Mouse (Mus musculus): ENCODE measurements around the gene Rbms1.

The Rbms1 gene

DNA sequence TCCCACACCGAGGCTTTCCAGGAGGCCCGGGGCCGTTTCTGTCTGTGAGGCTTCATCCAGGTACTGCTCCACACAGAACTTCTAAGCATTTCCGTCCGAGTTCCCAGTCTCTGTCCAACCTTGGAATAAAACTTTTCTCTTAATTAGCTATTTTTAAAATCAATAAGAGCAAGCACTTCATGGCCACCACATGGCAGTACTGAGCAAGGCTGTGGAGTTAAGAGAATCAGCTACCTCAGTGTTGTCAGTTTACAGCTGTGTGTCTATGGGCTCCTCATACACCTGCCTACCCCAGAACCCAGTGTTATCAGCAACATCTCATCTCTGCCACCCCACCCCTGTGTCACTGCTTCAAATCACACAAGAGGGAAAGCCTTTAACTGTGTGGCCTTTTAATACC, 175.9 kb downstream of the Rbms1 start:
- no peak for DNase-seq (ENCODE audit: extremely low read depth, insufficient read length, low spot score)

DNA sequence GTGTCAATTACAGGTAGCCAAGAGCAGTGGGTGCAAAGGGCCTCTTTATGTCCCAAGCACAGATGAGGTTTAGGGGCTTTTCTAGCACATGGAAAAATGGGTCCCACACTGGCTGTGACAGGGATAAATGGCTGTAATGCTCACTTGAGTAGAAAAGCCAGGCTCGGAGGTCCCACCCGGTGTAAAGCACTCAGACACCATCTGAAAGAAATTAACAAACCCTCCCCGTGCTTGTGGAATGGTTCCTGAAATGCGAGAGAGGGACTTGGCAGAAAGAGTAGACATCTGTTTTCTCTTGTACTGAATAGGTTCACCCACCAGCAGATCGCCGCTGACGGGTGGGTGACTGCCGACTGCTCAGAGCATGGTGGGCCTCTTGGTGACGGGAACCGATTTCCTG, 176.7 kb downstream of the Rbms1 start:
- DNase-seq (ENCODE audit: extremely low read depth, insufficient read length, low spot score), result no peak

DNA sequence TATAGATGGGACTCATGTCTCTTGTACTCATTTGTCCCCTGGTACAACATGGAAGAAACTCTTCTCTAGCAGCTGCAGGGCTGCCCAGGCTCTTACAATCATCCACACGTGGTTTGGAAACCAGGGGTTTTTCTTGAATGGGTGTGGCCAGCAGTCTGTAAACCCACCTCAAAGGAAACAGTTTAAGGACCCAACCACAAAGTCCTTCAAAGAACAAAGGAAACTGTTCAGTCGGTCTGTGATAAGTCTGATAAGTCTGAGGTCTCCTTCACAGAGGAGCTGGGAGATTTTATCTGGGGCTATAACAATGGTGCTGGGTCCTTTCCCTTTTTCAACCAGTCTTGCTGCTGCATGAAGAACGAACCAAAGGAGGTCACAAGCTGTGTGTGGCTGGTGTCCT, 188.5 kb downstream of the Rbms1 start:
- DNase-seq (ENCODE audit: extremely low read depth, insufficient read length, low spot score), result no peak

DNA sequence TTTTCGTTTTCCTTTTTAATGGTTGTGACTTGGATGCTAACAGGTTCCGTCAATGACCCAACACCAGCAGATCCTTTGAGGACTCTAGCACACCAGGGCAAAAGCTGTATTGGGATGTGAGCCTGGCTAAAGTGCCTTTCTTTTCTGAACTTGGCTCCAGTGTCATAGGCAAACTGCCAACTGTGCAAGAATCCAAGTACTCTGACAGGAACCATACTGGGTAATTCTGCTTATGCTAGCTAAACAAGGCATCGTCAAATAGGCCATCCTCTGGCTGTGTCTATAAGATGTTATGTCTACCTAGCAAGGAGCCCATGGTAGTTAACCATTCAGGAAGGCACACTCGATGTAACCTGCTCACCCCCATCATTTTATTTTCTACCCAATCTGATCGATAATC, 189.4 kb downstream of the Rbms1 start:
- DNase-seq (ENCODE audit: extremely low read depth, insufficient read length, low spot score), result no peak

DNA sequence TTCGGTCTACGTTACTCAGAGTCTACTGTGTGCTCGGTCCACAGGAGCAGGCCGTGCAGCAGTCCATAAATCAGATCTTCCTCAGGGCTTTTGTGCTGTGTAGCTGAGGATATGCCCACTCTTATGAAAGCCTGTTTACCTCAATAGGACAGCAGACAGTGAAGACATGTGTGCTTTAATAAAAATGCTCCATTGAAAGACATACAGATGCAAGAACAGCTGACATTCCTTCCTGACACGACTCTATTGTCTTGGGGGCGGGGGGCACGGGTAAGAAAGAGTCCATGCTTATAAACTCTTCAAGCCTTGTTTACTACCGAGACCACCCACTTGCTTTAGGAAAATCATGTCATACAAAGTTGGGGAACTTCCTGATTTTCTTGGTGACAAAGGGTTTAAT, 196.6 kb downstream of the Rbms1 start:
- no peak for DNase-seq (ENCODE audit: extremely low read depth, insufficient read length, low spot score)

DNA sequence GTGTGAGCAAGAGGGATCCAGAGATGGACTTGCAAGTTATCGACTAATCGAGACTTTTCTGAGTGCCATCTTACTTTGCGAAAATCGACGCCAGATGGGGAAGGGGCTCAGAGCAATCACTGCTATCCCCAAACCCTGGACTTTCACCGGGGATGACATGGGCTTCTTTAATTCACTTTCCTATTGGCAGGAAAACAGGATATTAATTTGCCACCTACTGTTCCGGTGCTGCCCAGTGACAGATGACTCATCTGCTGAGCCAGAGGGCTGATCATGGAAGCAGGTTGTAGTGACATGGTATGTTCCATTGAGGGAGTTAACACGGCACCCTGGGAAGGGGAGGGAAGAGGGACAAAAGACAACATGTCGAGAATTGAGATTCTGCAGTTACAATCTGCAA, 206.8 kb downstream of the Rbms1 start:
- no peak for DNase-seq (ENCODE audit: extremely low read depth, insufficient read length, low spot score)

DNA sequence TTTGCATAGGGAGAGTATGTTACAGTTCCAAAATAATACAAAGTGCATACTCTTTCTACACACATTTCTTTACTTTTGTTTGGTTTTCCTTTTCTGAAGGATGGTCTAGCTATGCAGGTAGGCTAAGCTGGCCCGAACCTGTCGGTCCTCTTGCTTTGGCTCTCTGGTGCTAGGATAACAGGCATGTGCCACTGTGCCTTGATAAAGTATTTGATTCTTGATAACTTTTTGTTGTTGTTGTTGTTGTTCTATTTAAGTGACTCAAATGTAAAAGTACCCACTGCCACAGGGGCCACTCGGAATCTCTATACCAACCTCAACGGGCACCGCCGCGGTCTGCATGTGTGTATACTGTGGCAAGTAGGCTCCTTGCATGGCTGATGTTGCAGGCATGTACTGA, 207.9 kb downstream of the Rbms1 start:
- no peak for DNase-seq (ENCODE audit: extremely low read depth, insufficient read length, low spot score)

DNA sequence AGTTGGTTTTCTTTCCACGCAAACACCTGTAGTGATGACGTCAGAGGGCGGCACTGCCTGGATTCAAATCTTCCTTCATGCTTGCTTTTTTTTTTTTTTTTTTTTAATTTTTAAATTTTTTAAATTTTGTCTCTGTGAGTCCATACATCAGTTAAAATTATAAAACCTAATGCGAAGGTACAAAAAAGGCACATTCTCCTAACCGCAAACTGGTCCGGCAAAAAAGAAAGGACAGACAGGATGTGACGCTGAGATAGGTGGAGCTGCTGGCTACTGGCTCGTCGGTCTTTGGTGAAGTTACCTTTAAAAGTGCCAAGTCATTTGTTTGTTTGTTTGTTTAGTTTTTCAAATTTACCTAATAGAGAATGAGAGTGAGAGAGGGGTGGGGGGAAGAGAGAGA, 211.7 kb downstream of the Rbms1 start:
- no peak for DNase-seq (ENCODE audit: extremely low read depth, insufficient read length, low spot score)

DNA sequence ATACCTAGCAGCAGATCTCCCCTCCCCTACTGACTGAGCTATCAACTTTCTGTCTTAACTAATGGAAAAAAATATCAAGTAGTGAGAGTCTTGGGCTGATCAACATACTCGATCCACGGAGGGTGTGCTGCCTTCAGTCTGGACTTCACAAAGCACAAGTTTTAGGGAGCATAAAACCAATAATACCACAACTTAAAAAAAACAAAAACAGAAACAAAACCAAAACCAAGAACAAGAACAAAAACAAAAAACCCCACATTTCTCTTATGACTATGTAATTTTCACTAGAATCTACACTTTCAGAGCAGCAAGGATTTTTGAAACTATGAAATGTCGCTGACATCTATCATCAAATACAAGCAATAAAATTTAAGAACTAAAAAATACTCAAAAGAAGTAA, 212.4 kb downstream of the Rbms1 start:
- no peak for DNase-seq (ENCODE audit: extremely low read depth, insufficient read length, low spot score)

DNA sequence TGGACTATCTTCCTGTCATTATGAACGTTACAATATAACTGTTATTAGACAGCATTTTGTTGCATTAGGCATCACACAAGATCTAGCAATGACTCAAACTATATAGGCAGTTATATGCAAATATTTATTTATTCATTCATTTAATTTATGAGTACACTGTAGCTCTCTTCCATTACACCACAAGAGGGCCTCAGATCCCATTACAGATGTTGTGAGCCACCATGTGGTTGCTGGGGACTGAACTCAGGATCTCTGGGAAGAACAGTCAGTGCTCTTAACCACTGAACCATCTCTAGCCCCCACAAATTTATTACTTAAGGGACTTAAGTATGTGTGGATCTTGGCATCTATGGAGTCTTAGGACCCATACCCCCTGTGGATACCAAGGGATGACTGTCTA, 214.4 kb downstream of the Rbms1 start:
- peak; percentile 19 for DNase-seq (ENCODE audit: extremely low read depth, insufficient read length, low spot score)

DNA sequence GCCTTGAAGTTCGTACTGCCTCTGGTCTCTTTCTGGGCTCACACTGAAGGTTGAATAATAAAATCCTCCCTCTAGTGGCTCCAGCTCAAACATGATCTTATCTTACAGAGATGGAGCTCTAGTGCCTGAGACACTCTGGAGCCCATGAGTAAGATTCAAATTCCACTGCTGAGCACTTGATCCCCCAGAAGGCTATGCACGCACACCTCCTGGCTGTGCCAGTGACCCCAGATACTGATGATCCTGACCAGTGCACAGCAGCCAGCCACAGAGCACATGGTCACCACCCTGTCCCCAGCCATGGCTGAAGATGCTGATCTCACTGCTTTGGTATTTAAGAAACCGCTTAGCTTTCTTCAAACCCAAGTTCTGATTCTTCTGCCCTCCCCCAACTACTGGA, 215.4 kb downstream of the Rbms1 start:
- DNase-seq (ENCODE audit: extremely low read depth, insufficient read length, low spot score), result peak; percentile 79

DNA sequence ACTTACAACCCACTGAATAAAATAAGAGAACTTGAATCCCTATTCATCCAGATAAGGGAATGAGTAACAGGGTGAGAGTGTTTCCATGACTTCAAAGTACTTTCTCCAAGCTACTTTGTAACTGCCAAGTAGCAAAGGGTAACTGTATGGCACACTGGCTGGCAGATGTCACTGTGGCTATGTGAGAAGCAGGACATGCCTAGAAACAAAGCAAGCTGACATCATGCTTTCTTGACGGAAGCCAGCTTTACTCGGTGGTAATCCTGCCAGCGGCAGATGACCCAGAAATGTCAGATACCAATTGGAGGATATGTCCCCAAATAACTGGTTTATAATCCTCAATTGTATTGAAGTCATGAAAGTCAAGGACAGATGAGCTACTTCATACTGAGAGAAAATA, 218.3 kb downstream of the Rbms1 start:
- no peak for DNase-seq (ENCODE audit: extremely low read depth, insufficient read length, low spot score)

DNA sequence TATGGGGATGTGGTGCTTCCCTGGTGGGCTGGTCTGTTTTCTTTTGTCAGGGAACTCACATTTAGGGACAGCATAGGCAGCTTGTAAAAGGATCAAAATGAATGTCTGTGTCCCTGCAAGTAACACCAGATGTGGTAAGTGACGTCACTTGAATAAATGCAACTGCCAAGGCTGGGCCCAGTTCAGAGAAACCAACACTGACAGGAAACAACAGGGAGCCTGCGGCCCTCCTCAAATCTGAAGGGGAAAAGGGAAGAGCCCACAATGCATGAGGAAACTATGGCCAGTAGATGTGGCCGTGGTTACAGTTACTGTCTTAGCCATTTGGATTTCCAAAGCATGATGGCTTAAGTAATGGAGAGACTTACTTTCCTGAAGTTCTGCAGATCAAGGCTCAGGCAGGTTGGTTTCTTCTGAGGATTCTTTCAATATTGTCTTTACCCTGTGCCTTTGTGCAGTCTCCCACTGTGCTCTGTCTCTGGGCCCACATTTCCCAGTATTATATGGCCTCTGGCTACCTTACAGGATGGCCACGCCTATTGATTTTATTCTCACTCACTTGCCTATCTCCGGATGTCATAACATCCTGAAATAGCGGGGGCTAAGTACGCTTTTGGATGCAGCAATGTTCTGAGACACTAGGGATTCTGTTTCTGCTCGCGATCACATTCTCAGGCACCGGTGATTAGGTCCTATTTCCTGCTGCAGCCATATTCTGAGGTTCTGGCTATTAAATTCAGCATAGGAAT, 223.4 kb downstream of the Rbms1 start:
- no peak for DNase-seq (ENCODE audit: extremely low read depth, insufficient read length, low spot score)

DNA sequence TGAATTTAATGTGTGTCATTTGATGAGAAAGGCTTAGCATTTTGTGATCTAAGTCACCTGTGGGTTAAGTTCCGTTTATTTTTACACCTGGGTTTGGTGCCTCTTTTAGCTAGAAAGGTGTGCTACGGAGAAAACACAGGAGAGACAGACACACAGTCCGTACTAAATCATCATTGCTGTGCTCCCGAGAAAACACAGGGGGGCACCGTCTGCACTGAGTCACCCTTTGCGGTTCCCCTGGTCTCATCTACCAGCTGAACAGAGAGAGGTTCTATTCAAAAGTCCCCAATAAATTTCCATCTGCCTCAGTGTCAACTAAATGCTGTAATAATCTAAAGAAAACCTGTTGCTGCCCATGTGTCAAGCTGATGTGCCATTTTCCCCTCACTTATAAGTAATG, 232.1 kb downstream of the Rbms1 start:
- DNase-seq (ENCODE audit: extremely low read depth, insufficient read length, low spot score), result no peak

DNA sequence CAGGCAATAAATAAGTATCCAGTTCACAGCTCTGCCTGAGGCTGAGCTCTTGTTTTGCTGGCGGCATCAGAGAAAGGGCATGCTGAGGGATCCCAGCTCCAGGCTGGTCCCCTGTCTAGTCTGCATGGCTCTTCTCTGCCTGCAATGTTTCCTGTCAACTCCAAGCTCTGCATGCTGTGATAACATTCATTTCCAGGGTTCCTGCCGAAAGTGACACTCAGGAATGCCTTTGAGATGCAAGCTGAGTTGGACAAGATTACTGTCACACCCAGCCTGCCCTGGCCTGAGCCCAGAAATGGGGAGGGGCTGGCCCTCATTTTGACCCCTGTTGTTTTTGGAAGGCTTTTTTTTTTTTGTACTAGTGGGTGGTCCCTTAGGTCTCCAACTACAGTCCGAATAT, 233.0 kb downstream of the Rbms1 start:
- DNase-seq (ENCODE audit: extremely low read depth, insufficient read length, low spot score), result no peak

DNA sequence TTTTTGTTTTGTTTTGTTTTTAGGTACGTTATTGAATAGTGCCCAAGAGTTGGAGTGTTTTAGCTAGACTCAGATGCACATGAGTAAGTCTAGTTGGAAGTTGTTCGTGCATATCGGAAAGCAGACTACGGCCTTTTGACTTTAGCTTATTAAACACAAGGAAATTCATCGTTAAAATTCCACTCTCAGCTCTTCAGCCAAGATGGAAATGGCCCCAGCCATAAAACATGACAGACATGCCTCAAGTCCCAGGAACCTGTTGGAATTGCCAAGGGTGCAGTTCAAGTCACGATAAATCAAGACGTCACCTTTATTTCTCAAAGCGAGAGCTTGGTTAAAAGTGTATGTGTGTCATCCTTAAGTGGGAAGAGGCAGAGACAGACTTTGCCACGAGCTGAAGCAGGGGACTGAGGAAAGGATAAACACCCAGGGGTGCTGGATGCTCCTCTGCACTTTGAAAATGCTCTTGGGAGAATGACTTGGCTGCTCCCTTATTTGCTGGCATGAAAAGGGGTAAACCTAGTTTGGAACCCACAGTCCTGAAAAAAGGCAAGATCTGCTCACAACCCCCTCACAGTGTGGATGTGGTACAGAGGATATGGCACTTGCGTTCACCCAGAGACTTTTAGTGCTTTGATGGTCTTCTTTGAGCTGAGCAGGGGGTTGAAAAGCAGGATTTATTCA, 233.9 kb downstream of the Rbms1 start:
- no peak for DNase-seq (ENCODE audit: extremely low read depth, insufficient read length, low spot score)

DNA sequence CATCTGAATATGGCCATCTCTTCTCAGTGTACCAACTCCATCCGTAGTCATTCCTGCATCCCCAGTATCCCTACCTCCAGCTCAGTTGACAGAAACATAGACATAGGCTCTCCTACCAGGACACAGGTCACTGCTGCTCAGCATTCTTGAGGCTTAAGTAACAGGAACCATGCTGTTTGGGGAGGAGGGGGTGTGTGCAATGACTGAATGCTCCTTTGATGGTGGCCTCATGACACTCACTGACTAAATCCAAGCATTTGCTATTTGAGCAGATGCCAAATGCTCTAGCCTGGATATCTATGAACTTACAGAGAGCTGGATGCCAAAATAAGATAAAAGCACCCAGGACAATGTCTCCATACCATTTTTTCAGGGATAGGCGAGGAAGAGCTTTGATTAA, 238.3 kb downstream of the Rbms1 start:
- DNase-seq (ENCODE audit: extremely low read depth, insufficient read length, low spot score), result no peak

DNA sequence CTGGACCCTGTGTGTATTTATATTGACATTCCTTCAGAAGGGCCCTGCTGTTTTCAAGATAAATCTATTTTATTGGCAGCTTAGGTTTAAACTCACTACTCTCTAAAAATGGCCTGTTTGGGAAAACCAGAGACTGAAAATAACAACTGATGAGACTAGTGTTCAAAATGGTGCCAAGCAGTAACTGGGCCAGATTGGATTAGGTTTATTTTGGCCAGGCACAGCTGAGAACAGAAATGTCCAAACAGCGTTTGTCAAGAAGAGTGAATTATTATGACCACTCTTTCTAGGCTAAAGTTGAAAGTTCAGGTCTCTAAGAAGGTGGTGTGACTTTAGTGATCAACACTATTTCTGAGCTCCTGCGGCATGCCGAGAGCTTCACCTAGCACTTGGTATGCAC, 240.0 kb downstream of the Rbms1 start:
- DNase-seq (ENCODE audit: extremely low read depth, insufficient read length, low spot score), result no peak

DNA sequence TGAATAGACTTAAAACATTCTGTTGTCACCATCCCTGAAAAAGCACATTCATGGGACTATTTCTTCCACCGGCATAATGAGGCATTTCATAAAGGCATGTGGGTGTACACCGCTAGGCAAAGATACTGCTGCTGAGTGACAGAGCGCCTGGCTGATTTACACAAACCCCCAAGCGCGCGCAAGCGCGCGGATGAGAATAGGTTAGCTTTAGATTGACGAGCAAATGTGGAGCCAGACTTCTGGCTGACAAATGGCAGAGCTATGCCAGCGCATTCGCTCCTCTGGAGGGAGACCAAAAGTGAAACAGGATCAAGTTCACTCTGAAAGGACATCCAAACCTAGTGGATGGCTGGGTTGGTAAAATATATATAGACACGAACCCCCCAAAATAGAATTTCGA, 240.5 kb downstream of the Rbms1 start, which contains the start of gene Itgb6:
Itgb6 (minus strand) TSS at position 130 of the 400 bp plus-strand sequence.
- DNase-seq (ENCODE audit: extremely low read depth, insufficient read length, low spot score), result no peak

DNA sequence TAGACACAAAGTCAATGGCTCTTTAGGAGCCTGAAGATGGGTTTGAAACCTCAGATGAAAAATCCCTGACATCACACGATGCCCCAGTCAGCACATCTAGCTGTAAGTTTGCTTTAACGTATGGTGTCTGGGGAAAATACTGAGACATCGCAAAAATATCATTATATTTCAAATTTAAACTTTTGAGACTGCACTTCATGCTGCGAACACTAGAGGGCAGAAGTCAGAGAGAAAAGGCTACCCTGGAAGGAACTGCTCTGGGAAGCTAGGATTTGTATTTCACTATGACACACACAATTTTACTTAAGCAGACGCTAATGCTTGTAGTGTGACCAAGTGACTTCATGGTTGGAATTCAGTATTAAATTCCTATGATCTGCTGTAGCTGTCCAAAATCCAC, 242.1 kb downstream of the Rbms1 start:
- DNase-seq (ENCODE audit: extremely low read depth, insufficient read length, low spot score), result no peak

DNA sequence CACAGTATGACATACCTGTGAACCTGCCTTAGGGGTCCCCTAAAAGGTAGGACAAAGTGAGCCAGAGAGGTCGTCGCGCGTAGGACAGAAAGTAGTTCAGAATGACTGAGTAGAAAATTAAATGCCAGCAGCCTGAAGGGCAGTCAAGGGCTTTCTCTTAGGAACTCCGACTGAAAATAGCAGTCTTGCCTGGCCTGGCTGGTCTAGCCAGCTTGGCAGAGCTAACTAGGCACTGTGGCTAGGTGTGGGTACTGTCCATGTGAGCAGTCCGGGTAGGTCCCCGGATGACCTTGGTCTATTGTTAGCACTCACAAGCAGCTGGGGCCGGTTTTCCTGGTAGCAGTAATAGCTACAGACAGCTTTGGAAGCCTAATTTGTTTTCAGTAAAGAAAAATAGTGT, 242.8 kb downstream of the Rbms1 start:
- no peak for DNase-seq (ENCODE audit: extremely low read depth, insufficient read length, low spot score)

DNA sequence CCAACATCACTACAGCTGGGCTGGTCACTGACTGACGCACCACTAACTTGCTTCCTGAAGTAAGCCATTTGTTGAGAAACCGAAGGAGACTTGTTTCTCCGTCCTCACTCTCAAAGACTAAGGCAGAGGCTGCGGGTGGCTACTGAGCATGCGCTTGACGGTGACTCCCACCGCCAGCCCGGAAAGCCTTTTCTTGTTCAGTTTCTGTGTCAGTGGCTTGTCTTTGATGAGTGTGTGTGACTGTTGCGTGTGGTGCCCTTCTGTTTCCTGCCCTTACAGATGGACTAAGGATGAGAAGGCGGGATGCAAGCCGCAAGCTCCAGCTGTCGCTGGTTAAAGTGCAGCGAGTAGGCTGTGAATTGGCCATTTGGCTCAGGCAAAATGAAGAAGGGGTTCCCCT, 245.6 kb downstream of the Rbms1 start:
- no peak for DNase-seq (ENCODE audit: extremely low read depth, insufficient read length, low spot score)

DNA sequence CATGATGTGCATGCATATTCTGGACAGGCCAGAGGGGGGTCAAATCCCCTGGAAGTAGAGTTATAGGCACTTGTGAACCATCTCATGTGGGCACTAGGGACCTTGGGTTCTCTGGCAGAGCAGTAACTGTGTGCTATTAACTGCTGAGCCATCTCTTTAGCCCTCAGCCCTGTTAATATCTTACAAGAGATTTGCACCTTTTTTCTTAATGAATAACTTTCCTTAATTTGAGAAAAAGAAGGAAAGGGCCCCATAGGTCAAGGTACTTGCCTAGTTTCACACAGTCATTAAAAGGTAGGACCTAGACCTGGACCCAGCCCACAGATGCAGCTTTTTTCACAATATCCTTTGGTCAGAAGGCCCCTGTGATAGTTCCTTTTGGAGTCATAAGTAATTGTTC, 246.4 kb downstream of the Rbms1 start:
- no peak for DNase-seq (ENCODE audit: extremely low read depth, insufficient read length, low spot score)

All from 3134 (cell line).